Mouse (Mus musculus) left cerebral cortex, postnatal 10 days (tissue): Measurements from ENCODE around the gene Marc1. TPM values are rescaled to one million over a fixed set of nuclear protein-coding genes. Genes with fewer than 3 reads are reported as not detected.

Source experiments
- DNase-seq, 2 experiments: peaks; one replicate each; pipeline ENCODE4 v3.0.0; 2021 to 2022; ENCODE audit warnings: low spot score in 2 of 2, mixed read lengths in 1 of 2; ENCODE audit errors: extremely low spot score in 1 of 2
- intact Hi-C: fragments of 180-260 bp; cut with DNase I; formaldehyde crosslinking; loops from one replicate; pipeline ENCODE4 v1.15.1; 2025
- total RNA-seq, 2 experiments: library from RNA; stranded (reverse); gene quantifications; 2 replicates each; pipeline ENCODE4 v1.2.3; 2021

Marc1 gene
- not detected for total RNA-seq

GRCm38 (mm10) chr1:184810780-184811575 is at the start of gene Marc1:
Gene Marc1, minus strand, starts transcription at chr1:184811313.
- no peak for DNase-seq
- intact Hi-C loops: no loop called here

GRCm38 (mm10) chr1:184860276-184860675 is 49.2 kb upstream of the Marc1 start:
- intact Hi-C loops: no loop called here

GRCm38 (mm10) chr1:184858253-184858652 is 47.1 kb upstream of the Marc1 start:
- no peak for DNase-seq
- intact Hi-C loops: loop anchor here (10.0 kb wide), 1 partner anchor 337 kb away; no protein-coding TSS in a partner anchor

More at GRCm38 (mm10) chr1:184860276-184860675, 49.2 kb upstream of the Marc1 start:
- DNase-seq: peak in 1 of 2 experiments; percentile 82

GRCm38 (mm10) chr1:184857216-184857615 is 46.1 kb upstream of the Marc1 start:
- no peak for DNase-seq
- intact Hi-C loops: loop anchor here (10.0 kb wide), 1 partner anchor 338 kb away; no protein-coding TSS in a partner anchor

GRCm38 (mm10) chr1:184853922-184854321 is 42.8 kb upstream of the Marc1 start:
- no peak for DNase-seq
- intact Hi-C loops: loop anchor here (5.0 to 10.0 kb wide), 2 partner anchors 38 to 341 kb away; no protein-coding TSS in a partner anchor

- peak; percentile 42 to 86 for DNase-seq
- intact Hi-C loops: loop anchor here (5.0 to 10.0 kb wide), 2 partner anchors 39 to 341 kb away; no protein-coding TSS in a partner anchor
These were observed 42.2 kb upstream of the Marc1 start for GRCm38 (mm10) chr1:184853339-184853738.

GRCm38 (mm10) chr1:184851741-184852618 is 40.9 kb upstream of the Marc1 start:
- DNase-seq: peak; percentile 82 to 90
- intact Hi-C loops: loop anchor here (5.0 to 10.0 kb wide), 2 partner anchors 40 to 343 kb away; no protein-coding TSS in a partner anchor

GRCm38 (mm10) chr1:184851166-184851565 is 40.1 kb upstream of the Marc1 start:
- no peak for DNase-seq
- intact Hi-C loops: loop anchor here (5.0 to 10.0 kb wide), 2 partner anchors 41 to 344 kb away; no protein-coding TSS in a partner anchor

- intact Hi-C loops: no loop called here
- no peak for DNase-seq
These were observed 35.9 kb upstream of the Marc1 start for GRCm38 (mm10) chr1:184846973-184847372.

GRCm38 (mm10) chr1:184846092-184846750 is 35.1 kb upstream of the Marc1 start, which contains the start of gene Marc2:
Gene Marc2, minus strand, starts transcription at chr1:184846451.
- intact Hi-C loops: no loop called here
- DNase-seq: no peak

- intact Hi-C loops: no loop called here
- peak; percentile 76 to 93 for DNase-seq
These were observed 34.3 kb upstream of the Marc1 start for GRCm38 (mm10) chr1:184845111-184846071.

GRCm38 (mm10) chr1:184844326-184845066 is 33.4 kb upstream of the Marc1 start:
- intact Hi-C loops: no loop called here
- peak in 1 of 2 experiments; percentile 53 for DNase-seq

GRCm38 (mm10) chr1:184837649-184838048 is 26.5 kb upstream of the Marc1 start:
- intact Hi-C loops: no loop called here
- DNase-seq: no peak

- no peak for DNase-seq
- intact Hi-C loops: no loop called here
These were observed 25.2 kb upstream of the Marc1 start for GRCm38 (mm10) chr1:184836350-184836749.

GRCm38 (mm10) chr1:184833499-184833898 is 22.4 kb upstream of the Marc1 start:
- intact Hi-C loops: no loop called here
- no peak for DNase-seq

GRCm38 (mm10) chr1:184832211-184832610 is 21.1 kb upstream of the Marc1 start:
- DNase-seq: no peak
- intact Hi-C loops: no loop called here

- intact Hi-C loops: no loop called here
- DNase-seq: no peak
These were observed 18.8 kb upstream of the Marc1 start for GRCm38 (mm10) chr1:184829897-184830296.
